Mouse (Mus musculus): Measurements from ENCODE around the gene Stac3. TPM values are rescaled to one million over a fixed set of nuclear protein-coding genes. Genes with fewer than 3 reads are reported as not detected.

Gene Stac3
- polyA plus RNA-seq (2015; fragmentation: Nextera tagmentation; extraction: Ambion mirVana) = 0.32 and 0.67 TPM in 2 replicates

DNA sequence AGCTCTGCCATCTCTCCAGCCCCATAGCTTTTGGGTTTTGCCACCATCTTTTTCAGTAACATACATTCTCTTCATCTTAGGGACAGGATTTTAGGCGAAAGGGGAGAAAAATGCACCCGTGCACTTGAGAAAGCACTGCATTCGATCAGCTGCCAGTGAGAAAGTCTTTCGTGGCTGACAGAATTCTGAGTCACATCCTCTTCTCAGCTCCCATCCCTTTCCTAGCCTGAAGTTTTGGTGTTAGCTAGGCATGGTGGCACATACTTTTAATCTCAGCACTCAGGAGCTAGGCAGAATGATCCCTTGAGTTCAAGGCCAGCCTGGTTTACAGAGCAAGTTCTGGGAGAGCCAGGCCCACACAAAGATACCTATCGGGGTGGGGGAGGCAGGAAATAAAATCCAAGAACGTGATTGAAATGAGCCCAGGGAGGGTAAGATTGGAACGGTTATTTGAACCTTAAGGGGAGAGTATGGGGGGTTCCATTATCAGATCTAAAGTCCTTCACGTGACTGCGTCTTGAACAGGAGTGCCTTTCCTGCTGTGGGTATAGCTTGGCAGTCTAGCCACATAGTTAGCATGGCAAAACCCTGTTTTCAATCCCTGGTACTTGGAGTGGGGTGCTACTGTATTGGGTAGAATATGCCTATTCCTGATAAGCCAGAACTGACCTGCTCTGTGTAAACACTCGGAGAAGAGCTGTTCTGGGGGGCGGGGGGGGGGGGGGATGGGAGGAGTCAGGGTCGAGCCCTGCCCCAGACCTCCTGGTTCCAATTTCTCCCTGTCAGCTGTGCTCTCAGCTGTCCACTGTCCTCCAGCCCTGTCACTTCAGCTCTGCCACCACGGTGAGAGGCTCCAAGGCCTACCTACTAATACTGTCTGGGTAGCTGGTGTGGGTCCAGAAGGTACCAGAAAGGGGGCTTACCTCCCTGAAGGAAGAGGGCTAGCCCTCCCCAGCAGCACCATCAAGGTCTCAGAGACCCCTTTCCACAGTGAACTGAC is at the start of gene Stac3:
Gene Stac3, plus strand, starts transcription at position 793 of the 1,000 bp plus-strand sequence.
- 65% methylated on average over 13 of the region's 13 CpGs for WGBS

DNA sequence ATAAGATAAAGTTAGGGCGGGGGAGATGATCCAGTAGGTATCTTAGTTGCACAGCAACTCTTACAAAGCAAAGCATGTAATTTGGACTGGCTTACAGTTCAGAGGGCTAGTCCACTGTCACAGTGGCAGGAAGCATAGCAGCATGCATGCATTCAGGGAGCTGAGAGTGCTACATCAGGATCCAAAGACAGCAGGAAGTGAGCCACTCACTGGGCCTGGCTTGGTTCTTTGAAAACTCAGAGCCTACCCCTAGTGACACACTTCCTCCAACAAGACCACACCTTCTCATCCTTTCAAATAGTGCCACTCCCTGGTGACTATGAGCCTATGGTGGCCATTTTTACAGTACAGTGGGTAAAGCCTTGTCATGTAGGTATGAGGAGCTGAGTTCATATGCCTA is 47.8 kb upstream of the Stac3 start:
- H3K9ac ChIP-seq (ENCODE audit: low read depth, low read length) = no peak overlapping the region
- no peak overlapping the region for H3K4me3 ChIP-seq (ENCODE audit: low read length)
- H3K36me3 ChIP-seq (ENCODE audit: control insufficient read depth, insufficient read depth, low read length) = peaks cover 19% of the 10 kb centered on the region
- no peak for ATAC-seq
- no peaks in the 10 kb centered on the region for H3K4me1 ChIP-seq (ENCODE audit: control insufficient read depth, insufficient read depth, low read length)
- no peak overlapping the region for H3K4me2 ChIP-seq (ENCODE audit: low read depth, low read length)
- H3K27ac ChIP-seq (ENCODE audit: low read length) = no peak overlapping the region
- H3K9me3 ChIP-seq (ENCODE audit: control insufficient read depth, low read length) = no peaks in the 10 kb centered on the region
- 92% methylated on average over 1 of the region's 1 CpGs for WGBS
- no peaks in the 10 kb centered on the region for H3K27me3 ChIP-seq (replicated peaks; ENCODE audit: control insufficient read depth, insufficient read depth, low read length)

More for the DNA sequence above, at the start of gene Stac3:
- Histone ChIP-seq H3K4me2 (ENCODE audit: low read depth, low read length) (no peak within 1 kb of the TSS), H3K4me3 (ENCODE audit: low read length) (no peak within 1 kb of the TSS), H3K4me1 (ENCODE audit: control insufficient read depth, insufficient read depth, low read length) (no peaks in the 10 kb centered on the region), H3K36me3 (ENCODE audit: control insufficient read depth, insufficient read depth, low read length) (peaks cover 4% of the 10 kb centered on the region; the same call in 1 of the 2 replicates), H3K9me3 (ENCODE audit: control insufficient read depth, low read length) (no peaks in the 10 kb centered on the region), H3K9ac (ENCODE audit: low read depth, low read length) (no peak within 1 kb of the TSS), H3K27me3 (replicated peaks; ENCODE audit: control insufficient read depth, insufficient read depth, low read length) (no peaks in the 10 kb centered on the region), H3K27ac (ENCODE audit: low read length) (no peak within 1 kb of the TSS)
- ATAC-seq = no peak

- no peak overlapping the region for H3K4me2 ChIP-seq (ENCODE audit: low read depth, low read length)
- 78% methylated on average over 5 of the region's 5 CpGs for WGBS
- peaks cover 5% of the 10 kb centered on the region for H3K36me3 ChIP-seq (ENCODE audit: control insufficient read depth, insufficient read depth, low read length)
- no peak overlapping the region for H3K9ac ChIP-seq (ENCODE audit: low read depth, low read length)
- peak overlapping the region; percentile 57; the same call in 1 of the 2 replicates for H3K27ac ChIP-seq (ENCODE audit: low read length)
- H3K27me3 ChIP-seq (replicated peaks; ENCODE audit: control insufficient read depth, insufficient read depth, low read length) = no peaks in the 10 kb centered on the region
- no peak overlapping the region for H3K4me3 ChIP-seq (ENCODE audit: low read length)
- peak; percentile 88 for ATAC-seq
- no peaks in the 10 kb centered on the region for H3K9me3 ChIP-seq (ENCODE audit: control insufficient read depth, low read length)
- H3K4me1 ChIP-seq (ENCODE audit: control insufficient read depth, insufficient read depth, low read length) = no peaks in the 10 kb centered on the region
These were observed 38.9 kb upstream of the Stac3 start for GRCm38 (mm10) chr10:127462411-127463096.

DNA sequence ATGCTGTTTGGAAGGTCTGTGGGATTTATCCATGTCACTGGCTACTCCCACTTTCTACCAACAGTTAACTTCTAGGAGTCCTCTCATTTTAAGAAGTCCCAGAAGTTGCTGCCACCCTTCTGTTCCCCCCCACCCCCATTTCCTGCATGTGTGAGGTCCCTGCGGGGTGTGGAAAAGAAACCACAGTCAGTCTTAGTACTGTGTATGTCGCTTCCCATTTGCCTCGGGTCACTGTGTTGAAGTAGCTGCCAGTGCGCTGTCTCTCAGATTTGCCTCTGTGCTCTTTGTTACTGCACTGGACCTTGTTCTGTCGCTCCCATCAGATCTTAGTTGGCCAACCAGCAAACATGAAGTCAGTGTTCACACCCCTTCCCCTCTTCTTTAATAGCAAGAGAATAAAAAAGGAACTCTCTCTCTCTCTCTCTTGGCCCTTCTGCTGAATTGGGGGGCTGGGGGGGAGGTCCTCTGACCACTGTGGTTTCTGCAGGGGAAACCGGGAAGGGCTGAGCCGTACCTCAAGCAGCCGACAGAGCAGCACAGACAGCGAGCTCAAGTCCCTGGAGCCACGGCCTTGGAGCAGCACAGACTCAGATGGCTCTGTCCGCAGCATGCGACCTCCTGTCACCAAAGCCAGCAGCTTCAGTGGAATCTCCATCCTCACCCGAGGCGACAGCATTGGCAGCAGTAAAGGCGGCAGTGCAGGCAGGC is 30.1 kb upstream of the Stac3 start:
- H3K4me3 ChIP-seq (ENCODE audit: low read length) = no peak overlapping the region
- no peaks in the 10 kb centered on the region for H3K9me3 ChIP-seq (ENCODE audit: control insufficient read depth, low read length)
- H3K27me3 ChIP-seq (replicated peaks; ENCODE audit: control insufficient read depth, insufficient read depth, low read length) = no peaks in the 10 kb centered on the region
- H3K4me1 ChIP-seq (ENCODE audit: control insufficient read depth, insufficient read depth, low read length) = no peaks in the 10 kb centered on the region; the same call in 1 of the 2 replicates
- H3K9ac ChIP-seq (ENCODE audit: low read depth, low read length) = no peak overlapping the region
- H3K4me2 ChIP-seq (ENCODE audit: low read depth, low read length) = no peak overlapping the region
- peak; percentile 53; the same call in 1 of the 2 replicates for ATAC-seq
- H3K36me3 ChIP-seq (ENCODE audit: control insufficient read depth, insufficient read depth, low read length) = peaks cover 6% of the 10 kb centered on the region; the same call in 1 of the 2 replicates
- 69% methylated on average over 15 of the region's 15 CpGs for WGBS
- H3K27ac ChIP-seq (ENCODE audit: low read length) = peak overlapping the region; percentile 34; the same call in 1 of the 2 replicates

GRCm38 (mm10) chr10:127472722-127473121 is 28.8 kb upstream of the Stac3 start:
- Histone ChIP-seq H3K4me1 (ENCODE audit: control insufficient read depth, insufficient read depth, low read length) (no peaks in the 10 kb centered on the region; the same call in 1 of the 2 replicates), H3K4me3 (ENCODE audit: low read length) (no peak overlapping the region), H3K27me3 (replicated peaks; ENCODE audit: control insufficient read depth, insufficient read depth, low read length) (no peaks in the 10 kb centered on the region), H3K9ac (ENCODE audit: low read depth, low read length) (no peak overlapping the region), H3K27ac (ENCODE audit: low read length) (no peak overlapping the region), H3K36me3 (ENCODE audit: control insufficient read depth, insufficient read depth, low read length) (peaks cover 8% of the 10 kb centered on the region), H3K9me3 (ENCODE audit: control insufficient read depth, low read length) (no peaks in the 10 kb centered on the region), H3K4me2 (ENCODE audit: low read depth, low read length) (no peak overlapping the region)
- 90% methylated on average over 9 of the region's 9 CpGs for WGBS
- ATAC-seq = no peak

- no peak overlapping the region for H3K27ac ChIP-seq (ENCODE audit: low read length)
These were observed 26.3 kb upstream of the Stac3 start for GRCm38 (mm10) chr10:127475175-127475574.

DNA sequence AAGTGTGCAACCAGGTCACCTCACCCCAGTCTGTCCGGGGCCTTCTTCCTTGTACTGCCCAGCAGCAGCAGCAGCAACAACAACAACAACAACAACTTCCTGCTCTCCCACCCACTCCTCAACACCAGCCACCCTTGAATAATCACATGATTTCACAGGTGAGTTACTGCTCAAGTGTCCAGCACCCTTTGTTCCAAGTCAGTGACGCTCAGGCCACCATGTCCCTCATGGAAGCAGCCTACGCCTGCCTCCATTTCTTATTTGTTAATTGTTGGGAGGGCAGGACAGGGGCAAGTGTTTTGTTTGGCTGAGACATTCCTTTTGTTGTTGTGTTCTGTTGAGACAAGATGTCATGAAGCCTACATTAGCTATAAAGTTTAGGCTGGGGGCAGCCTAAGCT is 24.9 kb upstream of the Stac3 start:
- H3K4me2 ChIP-seq (ENCODE audit: low read depth, low read length) = no peak overlapping the region
- H3K9me3 ChIP-seq (ENCODE audit: control insufficient read depth, low read length) = no peaks in the 10 kb centered on the region
- no peaks in the 10 kb centered on the region for H3K27me3 ChIP-seq (replicated peaks; ENCODE audit: control insufficient read depth, insufficient read depth, low read length)
- H3K36me3 ChIP-seq (ENCODE audit: control insufficient read depth, insufficient read depth, low read length) = peaks cover 5% of the 10 kb centered on the region
- no peak overlapping the region for H3K9ac ChIP-seq (ENCODE audit: low read depth, low read length)
- WGBS = 76% methylated on average over 3 of the region's 3 CpGs
- no peak for ATAC-seq
- no peak overlapping the region for H3K27ac ChIP-seq (ENCODE audit: low read length)
- H3K4me3 ChIP-seq (ENCODE audit: low read length) = no peak overlapping the region
- no peaks in the 10 kb centered on the region; the same call in 1 of the 2 replicates for H3K4me1 ChIP-seq (ENCODE audit: control insufficient read depth, insufficient read depth, low read length)

More at GRCm38 (mm10) chr10:127475175-127475574, 26.3 kb upstream of the Stac3 start:
- WGBS = 95% methylated on average over 4 of the region's 4 CpGs
- Histone ChIP-seq H3K9ac (ENCODE audit: low read depth, low read length) (no peak overlapping the region), H3K4me2 (ENCODE audit: low read depth, low read length) (no peak overlapping the region), H3K4me1 (ENCODE audit: control insufficient read depth, insufficient read depth, low read length) (no peaks in the 10 kb centered on the region; the same call in 1 of the 2 replicates), H3K27me3 (replicated peaks; ENCODE audit: control insufficient read depth, insufficient read depth, low read length) (no peaks in the 10 kb centered on the region), H3K4me3 (ENCODE audit: low read length) (no peak overlapping the region), H3K36me3 (ENCODE audit: control insufficient read depth, insufficient read depth, low read length) (peaks cover 7% of the 10 kb centered on the region), H3K9me3 (ENCODE audit: control insufficient read depth, low read length) (no peaks in the 10 kb centered on the region)
- ATAC-seq = no peak

GRCm38 (mm10) chr10:127477301-127477700 is 24.2 kb upstream of the Stac3 start:
- WGBS = 82% methylated on average over 7 of the region's 7 CpGs
- Histone ChIP-seq H3K9me3 (ENCODE audit: control insufficient read depth, low read length) (no peaks in the 10 kb centered on the region), H3K36me3 (ENCODE audit: control insufficient read depth, insufficient read depth, low read length) (peaks cover 3% of the 10 kb centered on the region), H3K4me3 (ENCODE audit: low read length) (no peak overlapping the region), H3K27me3 (replicated peaks; ENCODE audit: control insufficient read depth, insufficient read depth, low read length) (no peaks in the 10 kb centered on the region), H3K27ac (ENCODE audit: low read length) (no peak overlapping the region), H3K4me2 (ENCODE audit: low read depth, low read length) (no peak overlapping the region), H3K9ac (ENCODE audit: low read depth, low read length) (no peak overlapping the region), H3K4me1 (ENCODE audit: control insufficient read depth, insufficient read depth, low read length) (no peaks in the 10 kb centered on the region; the same call in 1 of the 2 replicates)
- ATAC-seq = no peak
